Mouse (Mus musculus): Measurements from ENCODE around the gene Rcn3. TPM values are rescaled to one million over a fixed set of nuclear protein-coding genes. Genes with fewer than 3 reads are reported as not detected.

The Rcn3 gene
- polyA plus RNA-seq, 1 experiment from 2014 or later = 17.9 TPM

DNA sequence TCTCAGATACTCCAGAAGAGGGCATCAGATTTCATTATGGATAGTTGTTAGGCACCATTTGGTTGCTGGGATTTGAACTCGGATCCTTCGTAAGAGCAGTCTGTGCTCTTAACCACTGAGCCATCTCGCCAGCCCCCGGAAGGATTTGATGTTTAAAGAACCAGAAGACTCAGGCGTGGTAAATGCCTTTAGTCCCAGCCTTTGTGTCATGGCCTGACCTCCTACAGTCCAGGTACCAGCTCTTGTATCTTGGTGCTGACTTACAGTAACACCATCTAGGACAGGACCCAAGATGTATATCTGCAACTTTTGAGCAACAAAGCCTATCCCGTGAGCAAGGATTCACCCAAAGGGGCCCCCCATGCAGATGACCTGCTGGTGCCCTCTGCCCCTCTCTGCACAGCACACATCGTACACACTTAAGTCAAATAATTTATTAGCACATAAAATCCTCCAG is 33.2 kb upstream of the Rcn3 start:
- no peak overlapping the region; the same call in 1 of the 2 replicates for H3K4me2 ChIP-seq (ENCODE audit: low read depth, low read length)
- H3K9me3 ChIP-seq (ENCODE audit: low read length) = no peaks in the 10 kb centered on the region
- TF ChIP-seq CTCF (IDR thresholded peaks at IDR 0.05; ENCODE audit: low read depth) (peak; percentile 39), EP300 (IDR thresholded peaks at IDR 0.05; ENCODE audit: low read depth) (no peak; the same call in 1 of the 2 replicates)
- no peak for ATAC-seq
- peaks cover 59% of the 10 kb centered on the region for H3K4me1 ChIP-seq (ENCODE audit: insufficient read depth)
- no peak for DNase-seq
- H3K36me3 ChIP-seq (replicated peaks; ENCODE audit: insufficient read depth, low read length) = peaks cover 50% of the 10 kb centered on the region
- no peak overlapping the region for H3K9ac ChIP-seq (replicated peaks)
- H3K4me3 ChIP-seq (ENCODE audit: low read depth, low read length) = no peak overlapping the region
- WGBS (ENCODE audit: insufficient replicate concordance) = 31% methylated on average over 7 of the region's 7 CpGs
- no peaks in the 10 kb centered on the region for H3K27me3 ChIP-seq (ENCODE audit: insufficient read depth, low read length)
- H3K27ac ChIP-seq (ENCODE audit: low read depth) = peak overlapping the region; percentile 44

DNA sequence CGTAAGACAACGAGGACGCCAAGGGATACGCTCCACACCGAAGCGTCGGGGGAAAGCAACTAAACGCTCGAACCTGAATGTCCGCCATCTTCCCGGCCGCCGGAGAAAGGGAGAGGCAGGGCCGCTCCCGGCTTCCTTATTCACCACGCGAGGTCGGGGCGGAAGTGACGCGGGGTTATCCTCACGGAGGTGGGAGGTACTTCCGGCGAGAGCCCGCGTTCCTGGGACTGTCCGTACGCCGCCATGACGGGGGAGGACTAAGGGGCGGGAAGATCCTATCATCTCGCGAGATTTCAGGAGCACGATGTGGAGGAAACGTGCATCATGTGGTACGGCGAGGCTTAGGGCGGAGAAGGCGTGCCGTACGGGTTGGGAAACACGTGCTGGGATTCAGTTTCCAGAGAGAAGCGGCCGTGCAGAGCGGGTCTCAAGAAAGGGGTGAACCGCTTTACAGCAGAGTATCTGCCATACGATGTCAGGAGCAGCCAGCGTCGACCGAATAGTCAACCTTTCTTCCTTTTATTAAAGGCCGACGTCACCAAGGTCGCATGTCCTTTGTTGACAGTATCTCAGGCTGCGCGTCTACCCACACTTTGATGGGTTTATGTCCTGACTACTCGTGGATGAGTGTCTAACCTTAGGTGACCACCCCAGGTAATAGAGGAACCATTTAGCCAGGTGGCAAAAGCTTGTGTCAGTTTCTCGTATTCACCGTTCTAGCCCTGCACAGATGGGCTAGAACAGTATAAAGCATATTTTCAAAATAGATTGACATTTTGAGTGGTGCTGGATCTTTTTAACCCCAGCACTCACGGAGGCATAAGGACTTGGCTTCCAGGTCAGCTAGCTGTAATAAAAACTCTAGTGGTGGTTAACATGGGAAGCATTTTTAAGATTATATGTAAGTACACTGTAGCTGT is 32.5 kb upstream of the Rcn3 start, which contains the start of gene Rps11:
Gene Rps11 (minus strand): TSS at position 216 of the 920 bp plus-strand sequence.
- TF ChIP-seq CTCF (IDR thresholded peaks at IDR 0.05; ENCODE audit: low read depth) = no peak
- peak; percentile 79 for TF ChIP-seq EP300 (IDR thresholded peaks at IDR 0.05; ENCODE audit: low read depth)
- H3K36me3 ChIP-seq (replicated peaks; ENCODE audit: insufficient read depth, low read length) = peaks cover 56% of the 10 kb centered on the region
- H3K4me3 ChIP-seq (ENCODE audit: low read depth, low read length) = peak within 1 kb of the TSS; percentile 78
- peak; percentile 78 for ATAC-seq
- peak within 1 kb of the TSS; percentile 89 for H3K27ac ChIP-seq (ENCODE audit: low read depth)
- WGBS (ENCODE audit: insufficient replicate concordance) = under 1% methylated on average over 59 of the region's 59 CpGs
- peak; percentile 99 for DNase-seq
- no peaks in the 10 kb centered on the region for H3K27me3 ChIP-seq (ENCODE audit: insufficient read depth, low read length)
- peak within 1 kb of the TSS; percentile 93 for H3K9ac ChIP-seq (replicated peaks)
- no peaks in the 10 kb centered on the region for H3K9me3 ChIP-seq (ENCODE audit: low read length)
- peak within 1 kb of the TSS; percentile 89 for H3K4me2 ChIP-seq (ENCODE audit: low read depth, low read length)
- peaks cover 55% of the 10 kb centered on the region for H3K4me1 ChIP-seq (ENCODE audit: insufficient read depth)

DNA sequence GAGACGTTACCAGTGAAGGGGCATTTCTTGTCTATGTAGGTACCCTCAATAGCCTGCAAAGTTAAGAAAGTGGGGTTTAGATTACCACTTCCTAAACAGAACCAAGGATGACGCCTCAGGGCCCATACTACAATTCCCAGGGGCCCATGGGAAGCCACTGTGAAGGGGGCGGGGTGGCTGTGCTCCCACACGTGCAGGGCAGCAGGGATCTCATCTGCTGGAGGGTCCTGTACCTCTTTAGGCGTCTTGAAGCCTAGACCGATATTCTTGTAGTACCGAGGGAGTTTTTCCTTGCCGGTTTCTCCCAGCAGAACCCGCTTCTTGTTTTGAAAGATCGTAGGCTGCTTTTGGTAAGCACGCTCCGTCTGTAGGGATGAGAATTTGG is 31.2 kb upstream of the Rcn3 start:
- no peaks in the 10 kb centered on the region for H3K9me3 ChIP-seq (ENCODE audit: low read length)
- H3K4me3 ChIP-seq (ENCODE audit: low read depth, low read length) = peak overlapping the region; percentile 78
- H3K4me1 ChIP-seq (ENCODE audit: insufficient read depth) = peaks cover 50% of the 10 kb centered on the region
- peak overlapping the region; percentile 93 for H3K9ac ChIP-seq (replicated peaks)
- WGBS (ENCODE audit: insufficient replicate concordance) = 12% methylated on average over 12 of the region's 12 CpGs
- no peak for TF ChIP-seq CTCF (IDR thresholded peaks at IDR 0.05; ENCODE audit: low read depth)
- no peak for TF ChIP-seq EP300 (IDR thresholded peaks at IDR 0.05; ENCODE audit: low read depth)
- H3K4me2 ChIP-seq (ENCODE audit: low read depth, low read length) = peak overlapping the region; percentile 89
- peak overlapping the region; percentile 89 for H3K27ac ChIP-seq (ENCODE audit: low read depth)
- peaks cover 56% of the 10 kb centered on the region for H3K36me3 ChIP-seq (replicated peaks; ENCODE audit: insufficient read depth, low read length)
- DNase-seq (peak; percentile 72), ATAC-seq (no peak)
- H3K27me3 ChIP-seq (ENCODE audit: insufficient read depth, low read length) = no peaks in the 10 kb centered on the region

DNA sequence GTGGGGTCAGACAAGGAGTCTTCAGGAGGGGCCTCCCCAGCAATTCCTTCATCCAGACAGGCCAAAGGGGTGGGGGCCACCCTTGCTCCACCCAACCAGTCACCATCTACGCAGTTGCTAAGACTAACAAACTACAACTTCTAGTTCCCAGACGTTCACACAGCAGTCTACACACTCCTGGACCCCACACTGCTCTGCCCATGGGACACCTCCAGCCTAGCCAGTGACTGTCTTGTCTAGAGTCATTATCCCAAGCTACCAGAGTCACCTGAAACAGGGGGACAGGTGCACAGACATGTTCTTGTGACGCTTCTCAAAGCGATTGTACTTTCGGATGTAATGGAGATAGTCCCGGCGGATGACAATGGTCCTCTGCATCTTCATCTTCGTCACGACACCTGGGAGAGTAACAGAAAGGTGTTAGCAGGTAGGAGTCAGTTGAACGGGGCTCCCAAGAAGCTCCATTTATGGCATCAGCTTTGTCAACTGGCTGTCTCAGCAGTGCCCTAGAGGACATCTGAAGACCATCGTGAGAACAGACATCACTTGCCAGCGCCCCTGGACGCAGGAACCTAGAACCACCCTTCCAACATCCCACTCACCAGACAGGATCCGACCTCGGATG is 30.7 kb upstream of the Rcn3 start:
- no peak for ATAC-seq
- DNase-seq = no peak
- Histone ChIP-seq H3K9ac (replicated peaks) (peak overlapping the region; percentile 93), H3K27me3 (ENCODE audit: insufficient read depth, low read length) (no peaks in the 10 kb centered on the region), H3K36me3 (replicated peaks; ENCODE audit: insufficient read depth, low read length) (peaks cover 56% of the 10 kb centered on the region), H3K27ac (ENCODE audit: low read depth) (peak overlapping the region; percentile 25; the same call in 1 of the 2 replicates), H3K9me3 (ENCODE audit: low read length) (no peaks in the 10 kb centered on the region), H3K4me3 (ENCODE audit: low read depth, low read length) (peak overlapping the region; percentile 78), H3K4me1 (ENCODE audit: insufficient read depth) (peaks cover 50% of the 10 kb centered on the region), H3K4me2 (ENCODE audit: low read depth, low read length) (peak overlapping the region; percentile 89)
- 70% methylated on average over 15 of the region's 15 CpGs for WGBS (ENCODE audit: insufficient replicate concordance)
- no peak for TF ChIP-seq EP300 (IDR thresholded peaks at IDR 0.05; ENCODE audit: low read depth)
- no peak for TF ChIP-seq CTCF (IDR thresholded peaks at IDR 0.05; ENCODE audit: low read depth)

DNA sequence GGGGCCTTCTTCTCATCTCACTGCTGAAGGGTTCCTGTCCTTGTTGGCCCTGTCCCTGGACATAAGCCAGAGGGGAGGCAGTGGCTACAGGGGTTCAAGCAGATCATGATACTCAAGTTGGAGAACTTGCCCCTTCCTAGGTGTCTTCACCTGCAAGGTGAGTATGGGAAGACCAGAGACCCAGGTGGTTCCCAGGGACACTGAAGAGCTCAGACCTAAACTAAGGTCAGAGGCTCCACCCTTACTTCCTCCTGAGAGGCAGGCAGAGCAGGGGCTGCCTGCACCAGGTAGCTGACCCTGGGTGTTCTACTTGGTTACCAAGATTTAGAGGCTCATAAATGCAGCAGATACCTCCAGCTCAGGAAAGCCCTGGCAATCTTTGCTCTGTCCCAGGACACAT is 29.9 kb upstream of the Rcn3 start:
- no peak for DNase-seq
- Histone ChIP-seq H3K4me3 (ENCODE audit: low read depth, low read length) (no peak overlapping the region), H3K9me3 (ENCODE audit: low read length) (no peaks in the 10 kb centered on the region), H3K4me1 (ENCODE audit: insufficient read depth) (peaks cover 45% of the 10 kb centered on the region), H3K27me3 (ENCODE audit: insufficient read depth, low read length) (no peaks in the 10 kb centered on the region), H3K4me2 (ENCODE audit: low read depth, low read length) (peak overlapping the region; percentile 27; the same call in 1 of the 2 replicates), H3K9ac (replicated peaks) (peak overlapping the region; percentile 35; the same call in 1 of the 2 replicates), H3K36me3 (replicated peaks; ENCODE audit: insufficient read depth, low read length) (peaks cover 53% of the 10 kb centered on the region), H3K27ac (ENCODE audit: low read depth) (no peak overlapping the region)
- ATAC-seq = no peak
- TF ChIP-seq CTCF (IDR thresholded peaks at IDR 0.05; ENCODE audit: low read depth) (no peak), EP300 (IDR thresholded peaks at IDR 0.05; ENCODE audit: low read depth) (no peak)

DNA sequence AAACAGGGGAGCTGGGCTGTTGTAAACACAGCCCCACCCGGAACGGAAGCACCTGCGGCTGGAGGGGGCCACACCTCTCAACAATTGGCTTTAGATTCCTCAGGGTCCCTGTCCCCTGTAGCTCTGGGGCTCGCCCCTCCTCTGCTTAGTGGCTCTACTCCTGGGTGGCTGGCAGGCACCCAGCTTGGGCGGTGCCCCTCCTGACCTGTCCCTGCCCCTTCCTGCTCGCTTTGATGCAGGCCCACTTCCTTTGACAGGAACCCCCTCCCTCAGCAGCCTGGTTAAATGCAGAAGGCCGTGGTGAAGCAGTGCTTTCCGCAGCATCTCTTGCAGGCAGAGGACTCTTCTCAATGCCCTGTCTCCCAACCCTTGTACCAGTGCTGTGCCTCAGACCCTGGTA is 29.4 kb upstream of the Rcn3 start:
- H3K36me3 ChIP-seq (replicated peaks; ENCODE audit: insufficient read depth, low read length) = peaks cover 47% of the 10 kb centered on the region
- TF ChIP-seq EP300 (IDR thresholded peaks at IDR 0.05; ENCODE audit: low read depth) = no peak
- no peak for TF ChIP-seq CTCF (IDR thresholded peaks at IDR 0.05; ENCODE audit: low read depth)
- no peak overlapping the region for H3K4me3 ChIP-seq (ENCODE audit: low read depth, low read length)
- no peak overlapping the region for H3K27ac ChIP-seq (ENCODE audit: low read depth)
- H3K27me3 ChIP-seq (ENCODE audit: insufficient read depth, low read length) = no peaks in the 10 kb centered on the region
- 40% methylated on average over 8 of the region's 8 CpGs for WGBS (ENCODE audit: insufficient replicate concordance)
- no peak overlapping the region; the same call in 1 of the 2 replicates for H3K9ac ChIP-seq (replicated peaks)
- peaks cover 39% of the 10 kb centered on the region for H3K4me1 ChIP-seq (ENCODE audit: insufficient read depth)
- peak; percentile 49 for DNase-seq
- peak overlapping the region; percentile 27; the same call in 1 of the 2 replicates for H3K4me2 ChIP-seq (ENCODE audit: low read depth, low read length)
- H3K9me3 ChIP-seq (ENCODE audit: low read length) = no peaks in the 10 kb centered on the region
- no peak for ATAC-seq

Measured in liver, postnatal 0 days (tissue).